In the genomic region with DNA sequence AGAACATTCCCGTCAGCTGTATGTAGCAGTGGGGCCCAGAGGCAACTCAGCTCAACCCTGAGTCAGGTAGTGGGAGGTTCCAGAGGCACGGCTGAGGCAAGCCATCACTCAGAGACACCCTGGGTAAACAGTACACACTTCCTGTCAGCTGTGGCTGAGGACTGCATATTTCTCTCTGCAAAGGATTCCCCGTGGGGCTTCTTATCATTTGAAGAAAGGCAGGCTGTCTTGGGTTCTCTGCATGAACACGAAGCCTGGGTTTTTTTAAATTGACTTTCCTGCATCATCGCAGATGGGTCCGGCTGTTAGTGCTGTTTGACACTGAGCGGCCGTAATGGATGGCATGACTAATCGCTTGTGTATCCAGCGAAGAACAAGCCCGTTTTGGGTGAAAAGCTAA, we compare ENCODE assay signal across 9 mouse cellular contexts. TPM values are rescaled to one million over a fixed set of nuclear protein-coding genes. Genes with fewer than 3 reads are reported as not detected.
A peak's percentile ranks its signal among the peaks of the same experiment; 100 is the strongest.
DNase-seq lines count a peak whose midpoint lies in the region; ATAC-seq lines count a peak whose summit lies in the region.
"Had no signal": no experiment of that assay in that cellular context is flagged by ENCODE, and none has a peak within 500 bp of the region (broad histone marks: within the 10 kb centered on the region; RNA-seq: fewer than 3 reads in every experiment).

No protein-coding gene starts in this region.

- H3K4me2 ChIP-seq in embryonic facial prominence, embryonic 11.5 days (ENCODE audit: low read depth, low read length) = no peak overlapping the region

- DNase-seq in embryonic facial prominence, embryonic 11.5 days (ENCODE audit: low spot score) = peak; percentile 22
- DNase-seq in embryonic facial prominence, embryonic 10.5 days (ENCODE audit: low spot score) = no peak
- DNase-seq in adrenal gland, postnatal 25 days = peak; percentile 30
- peak; percentile 23 for DNase-seq in heart, postnatal 25 days (ENCODE audit: low spot score)
- DNase-seq in mesoderm, embryonic 11.5 days (ENCODE audit: low read depth, low spot score) = peak; percentile 78
- DNase-seq in thymus, postnatal 36 days = peak; percentile 37 to 62
- DNase-seq in urinary bladder, adult 2 months (ENCODE audit: low spot score) = no peak
- DNase-seq in left cerebral cortex, postnatal 10 days (ENCODE audit: extremely low spot score in 1 of 2, low spot score in 2 of 2) = no peak

- H3K27me3 ChIP-seq in embryonic facial prominence, embryonic 11.5 days (ENCODE audit: control insufficient read depth, insufficient read depth, low read length) = no peaks in the 10 kb centered on the region
- H3K27me3 ChIP-seq in embryonic facial prominence, embryonic 10.5 days (replicated peaks; ENCODE audit: low read depth, poor library complexity, severe bottlenecking) = 0 out of 2 replicates have a peak, but pooled peaks cover 8% of the 10 kb centered on the region

- no peak overlapping the region for H3K27ac ChIP-seq in embryonic facial prominence, embryonic 11.5 days (replicated peaks; ENCODE audit: low read depth, low read length)
- H3K27ac ChIP-seq in embryonic facial prominence, embryonic 10.5 days (replicated peaks) = no peak overlapping the region

- H3K9me3 ChIP-seq in embryonic facial prominence, embryonic 11.5 days (replicated peaks; ENCODE audit: control insufficient read depth, low read length) = no peaks in the 10 kb centered on the region
- H3K9me3 ChIP-seq in embryonic facial prominence, embryonic 10.5 days = no peaks in the 10 kb centered on the region

- no peaks in the 10 kb centered on the region for H3K36me3 ChIP-seq in embryonic facial prominence, embryonic 11.5 days (replicated peaks; ENCODE audit: control insufficient read depth, insufficient read depth, low read depth, low read length)
- no peaks in the 10 kb centered on the region for H3K36me3 ChIP-seq in embryonic facial prominence, embryonic 10.5 days (replicated peaks)

- intact Hi-C loops in heart, postnatal 25 days (cut with DNase I) = no loop called here
- intact Hi-C loops in left cerebral cortex, postnatal 10 days (cut with DNase I) = no loop called here

- 33% methylated on average over 11 of the region's 11 CpGs for WGBS in embryonic facial prominence, embryonic 11.5 days
- WGBS in embryonic facial prominence, embryonic 10.5 days = 47% methylated on average over 11 of the region's 11 CpGs

- no peak; the same call in 1 of the 2 replicates for ATAC-seq in embryonic facial prominence, embryonic 11.5 days (replicated peaks; ENCODE audit: insufficient number of reproducible peaks, low FRiP score, low TSS enrichment, low read depth)

- H3K9ac ChIP-seq in embryonic facial prominence, embryonic 11.5 days (replicated peaks; ENCODE audit: low read length) = no peak overlapping the region

- H3K4me3 ChIP-seq in embryonic facial prominence, embryonic 11.5 days (ENCODE audit: low read depth, low read length) = no peak overlapping the region
- H3K4me3 ChIP-seq in embryonic facial prominence, embryonic 10.5 days = no peak overlapping the region
- H3K4me3 ChIP-seq: erythroblast, embryonic 14.5 days had no signal

- H3K4me1 ChIP-seq in embryonic facial prominence, embryonic 11.5 days (ENCODE audit: control insufficient read depth, insufficient read depth, low read length) = no peaks in the 10 kb centered on the region
- H3K4me1 ChIP-seq in embryonic facial prominence, embryonic 10.5 days = peaks cover 8% of the 10 kb centered on the region

RNA-seq across cellular contexts. Expression of gene Bean1, which starts 21.3 kb away (rescaled TPM):
- 0.62 and 0.81 TPM in 2 replicates for polyA plus RNA-seq in embryonic facial prominence, embryonic 11.5 days (2014; fragmentation: Nextera tagmentation; extraction: Ambion mirVana)
- 0.20 TPM in 2 replicates for polyA plus RNA-seq in embryonic facial prominence, embryonic 10.5 days (2016; fragmentation: Nextera tagmentation; extraction: Ambion mirVana)
- total RNA-seq in adrenal gland, postnatal 25 days (2021) = 3.7 and 9.3 TPM in 2 replicates
- 1 to 10 TPM in 1 of 2 experiments, under 1 TPM in 1; 0.98 to 1.2 TPM for total RNA-seq in heart, postnatal 25 days (2021)
- polyA plus RNA-seq in urinary bladder, adult 2 months (2012; rRNA removed) = 10.9 and 12.0 TPM in 2 replicates
- total RNA-seq in left cerebral cortex, postnatal 10 days (2021) = 10 to 100 TPM; 26.1 to 27.9 TPM
- polyA plus RNA-seq: erythroblast, embryonic 14.5 days had no signal

RNA-seq across cellular contexts. Expression of gene Tk2, which starts 56.9 kb away (rescaled TPM):
- 23.9 and 26.1 TPM in 2 replicates for polyA plus RNA-seq in embryonic facial prominence, embryonic 11.5 days (2014; fragmentation: Nextera tagmentation; extraction: Ambion mirVana)
- 20.2 and 21.6 TPM in 2 replicates for polyA plus RNA-seq in embryonic facial prominence, embryonic 10.5 days (2016; fragmentation: Nextera tagmentation; extraction: Ambion mirVana)
- total RNA-seq in adrenal gland, postnatal 25 days (2021) = 52.3 and 78.8 TPM in 2 replicates
- 1 to 10 TPM; 7.1 to 7.3 TPM for total RNA-seq in heart, postnatal 25 days (2021)
- polyA plus RNA-seq in urinary bladder, adult 2 months (2012; rRNA removed) = 37.8 and 41.4 TPM in 2 replicates
- 10 to 100 TPM; 40.6 to 41.1 TPM for total RNA-seq in left cerebral cortex, postnatal 10 days (2021)

RNA-seq across cellular contexts. Expression of gene Cklf, which starts 59.2 kb away (rescaled TPM):
- polyA plus RNA-seq in embryonic facial prominence, embryonic 11.5 days (2014; fragmentation: Nextera tagmentation; extraction: Ambion mirVana) = 34.7 and 36.3 TPM in 2 replicates
- polyA plus RNA-seq in embryonic facial prominence, embryonic 10.5 days (2016; fragmentation: Nextera tagmentation; extraction: Ambion mirVana) = 39.8 and 41.4 TPM in 2 replicates
- total RNA-seq in adrenal gland, postnatal 25 days (2021) = 81.7 and 94.0 TPM in 2 replicates
- total RNA-seq in heart, postnatal 25 days (2021) = 1 to 10 TPM; 4.7 to 5.0 TPM
- polyA plus RNA-seq in urinary bladder, adult 2 months (2012; rRNA removed) = 19.0 and 27.8 TPM in 2 replicates
- 10 to 100 TPM; 12.5 to 13.0 TPM for total RNA-seq in left cerebral cortex, postnatal 10 days (2021)

Comparison
In these comparisons a context has a peak if more than half of its experiments do, and no peak if none do; other contexts are left out.
1. DNase-seq: peak in embryonic facial prominence, embryonic 11.5 days (single experiment), adrenal gland, postnatal 25 days (single experiment), heart, postnatal 25 days (single experiment), mesoderm, embryonic 11.5 days (single experiment) and thymus, postnatal 36 days (2 of 2); none in embryonic facial prominence, embryonic 10.5 days (single experiment), urinary bladder, adult 2 months (single experiment) and left cerebral cortex, postnatal 10 days (0 of 2).